Mouse (Mus musculus) gonadal fat pad, adult 2 months (tissue): ENCODE measurements at regions not wholly inside any gene's neighbourhood (a gene's known extent, or its start where the extent isn't known, plus 50 kb on each side); places are given as distances from the start of the nearest gene placed in this dataset.

Source experiments
- DNase-seq: peaks from one replicate; pipeline ENCODE4 v3.0.0-alpha.2; 2012; ENCODE audit warnings: low read depth

- no peak for DNase-seq
These were observed 88.4 kb upstream of the Cpeb4 start for GRCm38 (mm10) chr11:31783506-31784063.

- DNase-seq, result no peak
These were observed 87.6 kb upstream of the Cpeb4 start for GRCm38 (mm10) chr11:31784332-31784901.

GRCm38 (mm10) chr11:31785160-31785559 lies 86.9 kb upstream of the Cpeb4 start:
- DNase-seq, result no peak

GRCm38 (mm10) chr11:31787376-31787775 lies 84.6 kb upstream of the Cpeb4 start:
- DNase-seq, result no peak

- DNase-seq, result no peak
These were observed 83.9 kb upstream of the Cpeb4 start for GRCm38 (mm10) chr11:31787917-31788703.

- DNase-seq, result no peak
These were observed 82.0 kb upstream of the Cpeb4 start for GRCm38 (mm10) chr11:31789967-31790366.

GRCm38 (mm10) chr11:31791264-31791663 lies 80.7 kb upstream of the Cpeb4 start:
- no peak for DNase-seq

GRCm38 (mm10) chr11:31795084-31795483 lies 76.9 kb upstream of the Cpeb4 start:
- no peak for DNase-seq

- DNase-seq, result no peak
These were observed 75.8 kb upstream of the Cpeb4 start for GRCm38 (mm10) chr11:31796245-31796644.

- DNase-seq, result peak; percentile 73
These were observed 70.4 kb upstream of the Cpeb4 start for GRCm38 (mm10) chr11:31801575-31801974.

GRCm38 (mm10) chr11:31803319-31803891 lies 68.6 kb upstream of the Cpeb4 start:
- no peak for DNase-seq

GRCm38 (mm10) chr11:31804518-31804917 lies 67.5 kb upstream of the Cpeb4 start:
- no peak for DNase-seq

- no peak for DNase-seq
These were observed 64.4 kb upstream of the Cpeb4 start for GRCm38 (mm10) chr11:31807461-31808215.

GRCm38 (mm10) chr11:31808216-31808838 lies 63.7 kb upstream of the Cpeb4 start:
- DNase-seq, result no peak

GRCm38 (mm10) chr11:31810011-31810786 lies 61.8 kb upstream of the Cpeb4 start:
- DNase-seq, result no peak

GRCm38 (mm10) chr11:31812215-31812614 lies 59.8 kb upstream of the Cpeb4 start:
- DNase-seq, result no peak

- DNase-seq, result no peak
These were observed 57.4 kb upstream of the Cpeb4 start for GRCm38 (mm10) chr11:31814616-31815015.

GRCm38 (mm10) chr11:31815855-31816488 lies 56.0 kb upstream of the Cpeb4 start:
- DNase-seq, result no peak

GRCm38 (mm10) chr11:31818032-31818431 lies 54.0 kb upstream of the Cpeb4 start:
- no peak for DNase-seq

- no peak for DNase-seq
These were observed 52.0 kb upstream of the Cpeb4 start for GRCm38 (mm10) chr11:31819964-31820363.
